Mouse (Mus musculus) layer of hippocampus, postnatal 14 days (tissue): ENCODE measurements around the gene Prtn3. TPM values are rescaled to one million over a fixed set of nuclear protein-coding genes. Genes with fewer than 3 reads are reported as not detected.

Source experiments
- DNase-seq, 2 experiments: peaks; one replicate each; pipeline ENCODE4 v3.0.0; 2021 to 2022; ENCODE audit warnings: low spot score in 2 of 2, mixed read lengths in 1 of 2
- total RNA-seq, 2 experiments: library from RNA; stranded (reverse); gene quantifications; 2 replicates each; pipeline ENCODE4 v1.2.3; 2021

Prtn3 gene
- total RNA-seq, 2 experiments from 2014 or later, result 2.3 to 3.0 TPM

DNA sequence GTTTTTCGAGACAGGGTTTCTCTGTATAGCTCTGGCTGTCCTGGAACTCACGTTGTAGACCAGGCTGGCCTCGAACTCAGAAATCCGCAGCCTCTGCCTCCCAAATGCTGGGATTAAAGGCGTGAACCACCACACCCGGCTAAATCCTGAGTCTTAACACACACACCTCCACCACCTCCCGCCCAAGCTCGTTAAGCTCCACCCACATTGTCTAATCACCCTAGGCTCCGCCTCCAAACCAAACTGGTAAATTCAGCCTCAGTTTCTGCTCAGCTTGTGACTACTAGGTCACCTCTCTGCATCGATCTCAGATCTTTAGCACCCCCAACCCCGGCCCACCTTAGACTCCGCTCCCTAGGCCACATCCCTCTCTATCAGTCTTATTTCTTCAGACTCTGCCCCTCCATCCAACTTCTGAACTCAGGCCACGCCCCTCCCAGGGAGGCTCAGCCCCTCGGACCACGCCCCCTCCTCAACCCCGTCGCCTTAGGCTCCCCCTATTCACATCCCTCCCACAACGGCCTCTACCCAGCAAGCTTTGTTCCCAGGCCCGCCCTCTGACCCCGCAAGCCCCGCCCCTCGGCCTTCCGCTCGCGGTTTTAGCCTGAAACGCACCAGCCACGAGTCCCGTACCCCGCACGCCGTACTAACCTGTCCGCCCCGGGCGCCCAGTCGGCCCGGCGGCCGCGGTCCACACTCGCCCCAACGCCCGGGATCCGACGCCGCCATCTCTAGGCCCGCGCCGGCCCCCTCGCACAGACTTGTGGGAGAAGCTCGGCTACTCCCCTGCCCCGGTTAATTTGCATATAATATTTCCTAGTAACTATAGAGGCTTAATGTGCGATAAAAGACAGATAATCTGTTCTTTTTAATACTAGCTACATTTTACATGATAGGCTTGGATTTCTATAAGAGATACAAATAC is 34.2 kb downstream of the Prtn3 start, which contains the start of gene Med16:
Med16 (minus strand) TSS at position 757 of the 925 bp plus-strand sequence.
- DNase-seq, result peak; percentile 96 to 98

DNA sequence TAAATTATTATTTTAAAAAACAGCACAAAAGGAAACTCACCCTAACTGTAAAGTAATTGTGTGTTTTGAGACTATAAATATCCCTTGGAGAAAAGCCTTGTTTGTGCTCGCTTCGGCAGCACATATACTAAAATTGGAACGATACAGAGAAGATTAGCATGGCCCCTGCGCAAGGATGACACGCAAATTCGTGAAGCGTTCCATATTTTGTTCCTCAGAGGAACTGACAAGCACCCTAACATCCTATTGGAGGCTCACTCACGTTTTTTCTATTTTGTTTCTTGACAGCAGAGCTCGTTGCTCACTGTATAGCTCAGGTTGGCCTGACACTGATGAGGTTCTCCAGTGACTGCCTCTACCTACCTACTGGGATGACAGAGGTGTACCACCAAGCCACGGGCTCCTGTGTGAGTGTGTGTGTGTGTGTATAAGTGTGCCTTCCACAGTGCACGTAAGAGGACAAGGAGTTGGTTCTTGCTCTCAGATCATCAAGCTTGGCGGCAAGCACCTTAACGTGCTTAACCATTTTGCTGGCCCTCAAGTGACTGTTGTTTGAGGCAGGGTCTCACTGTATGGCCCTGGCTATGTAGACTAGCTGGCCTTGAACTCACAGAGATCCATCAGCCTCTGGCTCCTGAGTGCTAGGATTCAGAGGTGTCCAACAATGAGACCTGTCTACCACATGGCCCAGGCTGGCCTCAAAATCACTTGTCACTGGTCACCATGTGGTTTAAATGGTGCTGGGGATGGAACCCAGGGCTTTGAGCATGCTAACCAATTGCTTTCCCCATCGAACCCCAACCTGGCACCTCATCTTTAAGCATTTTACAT is 35.0 kb downstream of the Prtn3 start:
- peak; percentile 49 to 79 for DNase-seq

DNA sequence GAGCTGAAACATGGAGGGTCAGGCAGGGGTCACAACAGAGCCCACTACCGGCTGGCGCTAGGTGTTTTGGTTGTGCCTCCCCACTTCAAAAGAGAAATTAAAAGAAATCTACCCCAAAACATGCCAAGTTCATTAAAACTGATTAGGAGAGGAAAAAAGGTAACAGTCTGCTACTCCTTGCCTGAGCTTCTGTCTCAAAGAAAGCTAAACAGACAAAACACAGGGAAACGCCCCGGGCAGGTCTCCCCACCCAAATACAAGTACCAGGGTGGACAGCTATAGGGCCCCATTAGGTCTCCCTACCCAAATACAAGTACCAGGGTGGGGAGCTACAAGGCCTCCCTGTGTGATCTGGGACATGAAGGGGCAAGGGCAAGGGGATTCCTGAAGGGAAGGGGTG is 36.3 kb downstream of the Prtn3 start, which contains the start of gene Gm26602:
Gm26602 (plus strand) TSS at position 301 of the 400 bp plus-strand sequence.
- DNase-seq, result no peak

DNA sequence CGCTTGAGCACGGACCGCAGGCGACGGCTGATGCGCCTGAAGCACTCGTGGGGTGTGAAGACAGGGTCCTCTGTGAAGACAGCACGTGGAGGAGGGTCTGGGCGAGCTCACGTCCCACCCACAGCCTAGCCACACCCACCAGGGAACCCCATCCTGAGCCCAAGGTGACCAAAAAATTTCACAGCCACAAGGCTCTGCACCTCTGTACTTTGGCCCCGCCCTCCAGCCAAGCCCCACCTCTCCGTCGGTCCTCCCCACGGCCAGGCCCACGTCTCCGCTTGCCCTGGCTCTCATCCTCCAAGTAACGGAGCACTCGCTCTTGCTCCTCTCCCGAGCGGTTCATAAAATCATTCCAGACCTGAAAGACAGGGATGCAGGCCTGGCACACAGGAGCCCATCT is 38.1 kb downstream of the Prtn3 start:
- DNase-seq, result no peak

DNA sequence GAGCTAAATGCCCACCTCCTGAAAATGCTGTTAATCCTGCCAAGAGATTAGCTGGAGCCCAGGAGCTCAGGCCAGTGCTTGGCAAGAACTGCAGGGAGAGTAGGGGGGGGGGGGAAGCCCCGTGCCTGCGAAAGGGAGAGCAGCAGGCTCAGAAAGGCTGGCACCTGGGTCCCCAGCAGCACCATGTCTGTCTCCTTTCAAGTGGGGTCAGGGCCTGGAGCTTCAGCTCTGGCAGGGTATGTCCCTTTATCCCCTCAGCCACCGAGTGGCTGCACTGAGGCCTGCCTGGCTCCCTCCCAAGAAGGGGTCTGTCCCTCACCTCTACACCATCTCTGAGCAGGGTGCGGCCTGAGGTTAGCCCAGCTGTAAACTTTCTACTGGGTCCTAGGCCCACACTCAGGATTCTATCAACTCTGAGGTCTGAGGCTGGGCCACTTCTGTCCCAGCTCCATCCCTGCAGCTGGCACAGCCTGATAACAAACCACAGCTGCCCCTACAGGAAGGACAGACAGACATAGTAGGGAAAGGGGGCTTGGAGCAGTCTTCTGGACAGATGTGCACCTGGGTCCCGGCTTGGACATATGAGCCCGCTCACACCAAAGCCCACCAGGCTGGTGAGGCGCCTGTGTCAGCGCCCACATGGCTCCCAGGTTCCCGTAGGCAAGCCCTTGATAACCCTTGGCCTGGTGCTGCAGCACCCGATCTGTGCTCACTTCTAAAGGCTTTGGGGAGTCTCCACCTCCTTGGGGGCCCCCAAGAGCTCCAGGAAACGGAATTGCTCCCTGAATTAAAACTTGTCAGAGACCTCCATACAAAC is 40.1 kb downstream of the Prtn3 start:
- no peak for DNase-seq

DNA sequence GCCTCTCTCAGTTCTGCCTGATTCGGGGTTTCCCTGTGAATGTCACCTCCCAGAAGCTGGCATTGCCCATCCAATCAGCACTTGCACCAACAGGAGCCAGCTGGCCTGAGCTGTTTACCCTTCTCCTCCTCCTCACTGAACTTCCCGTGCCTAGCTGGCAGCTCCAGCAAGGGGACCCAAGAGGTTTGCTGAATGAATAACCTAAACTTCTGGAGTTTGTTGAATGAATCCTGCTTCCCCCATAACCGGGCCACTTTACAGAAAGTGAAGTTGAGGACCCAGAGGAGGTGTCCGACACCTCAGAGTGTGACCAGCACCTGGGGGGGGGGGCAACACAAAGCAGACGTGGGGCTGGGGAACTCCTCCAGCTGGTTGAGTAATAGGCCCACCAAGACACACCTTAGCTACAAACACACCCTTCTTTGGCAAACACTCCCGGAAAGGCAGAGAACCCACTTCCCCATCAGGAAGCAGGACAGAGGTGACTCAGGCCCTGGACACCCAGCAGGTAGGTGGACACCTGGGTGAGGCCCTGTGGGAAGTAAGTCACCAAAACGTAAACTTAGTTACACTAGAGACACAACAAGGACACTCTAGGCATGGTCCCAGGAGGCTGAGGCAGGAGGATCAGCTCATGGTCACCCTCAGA is 40.8 kb downstream of the Prtn3 start:
- no peak for DNase-seq

DNA sequence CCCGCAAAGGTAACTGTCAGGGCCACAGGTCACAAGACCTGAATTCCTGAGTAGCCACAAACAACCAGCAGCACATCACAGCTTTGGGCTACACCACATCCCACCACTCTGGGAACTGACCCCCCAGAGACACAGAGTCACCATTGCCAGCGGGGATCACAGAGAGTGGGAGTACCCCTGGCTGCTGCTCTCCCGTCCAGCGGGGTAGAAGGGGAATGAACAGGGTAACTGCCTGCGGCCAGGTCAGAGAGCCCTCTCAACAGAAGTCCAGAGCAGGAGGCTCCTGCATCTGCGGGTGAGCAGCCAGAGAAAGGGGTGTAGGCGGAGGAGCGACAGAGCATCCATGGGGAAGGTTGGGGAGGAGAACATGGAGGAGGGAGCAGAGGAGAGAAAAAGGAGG is 41.8 kb downstream of the Prtn3 start:
- no peak for DNase-seq

DNA sequence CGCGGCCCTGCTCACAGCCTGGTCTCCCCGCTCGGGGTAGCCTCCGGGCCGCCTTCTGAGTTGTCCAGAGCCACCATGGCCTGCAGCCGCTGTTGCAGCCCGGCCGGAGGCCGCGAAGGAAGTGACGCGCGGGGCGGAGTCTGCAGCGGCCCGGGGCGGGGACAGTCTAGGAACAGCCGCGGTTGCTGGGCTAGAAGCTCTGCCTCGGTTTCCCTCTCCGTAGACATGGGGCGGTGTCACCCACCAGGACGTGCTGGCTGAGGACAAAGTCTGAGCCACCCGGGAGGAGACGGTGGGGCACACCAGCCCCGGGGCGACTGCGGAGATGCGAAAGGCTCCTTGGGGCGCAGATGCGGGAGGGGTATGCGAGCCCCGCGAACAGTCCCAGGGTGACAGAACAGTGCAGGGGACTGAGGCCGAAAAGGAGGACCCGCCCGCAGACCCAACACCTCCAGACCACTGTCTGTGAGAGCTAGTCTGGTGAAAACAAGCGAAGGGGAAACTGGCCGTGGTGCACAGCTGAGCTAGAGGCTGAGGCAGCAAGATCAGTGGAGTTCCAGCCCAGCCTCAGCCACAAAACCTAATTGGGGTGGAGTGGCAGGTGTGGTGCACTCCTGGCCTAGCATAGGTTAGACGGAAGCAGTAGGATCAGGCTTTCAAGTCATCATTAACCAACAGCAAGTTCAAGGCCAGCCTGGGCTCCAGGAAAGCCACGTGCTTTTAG is 42.7 kb downstream of the Prtn3 start, which contains the start of gene Kiss1r:
Kiss1r (plus strand) TSS at position 164 of the 724 bp plus-strand sequence.
- peak; percentile 79 for DNase-seq

DNA sequence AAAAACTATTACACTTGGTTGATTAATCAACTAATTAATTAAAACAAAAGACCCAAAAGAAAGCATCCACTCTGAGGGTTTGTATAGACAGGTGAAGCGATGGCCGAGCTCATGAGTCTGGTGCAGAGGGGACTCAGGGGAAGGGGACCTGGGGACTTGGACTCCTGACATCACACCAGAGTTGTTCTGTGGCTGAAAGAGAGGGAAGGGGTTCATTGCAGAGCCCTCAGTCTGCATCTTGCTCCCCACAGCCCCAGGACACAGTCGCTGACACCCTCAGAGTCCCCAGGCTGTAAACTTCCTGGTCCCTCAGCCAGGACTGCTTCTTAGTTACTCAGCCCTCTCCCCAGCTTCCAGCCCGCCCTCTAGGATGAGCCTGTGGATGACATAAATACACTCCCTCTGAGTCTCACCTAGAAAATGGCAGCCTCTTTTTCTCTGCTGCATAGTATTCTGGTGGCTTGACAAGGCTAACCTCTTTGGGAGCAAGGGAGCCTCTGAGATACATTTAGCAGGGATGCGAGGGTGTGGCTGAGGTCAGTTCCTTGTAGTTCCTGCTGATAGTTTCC is 43.3 kb downstream of the Prtn3 start:
- no peak for DNase-seq

DNA sequence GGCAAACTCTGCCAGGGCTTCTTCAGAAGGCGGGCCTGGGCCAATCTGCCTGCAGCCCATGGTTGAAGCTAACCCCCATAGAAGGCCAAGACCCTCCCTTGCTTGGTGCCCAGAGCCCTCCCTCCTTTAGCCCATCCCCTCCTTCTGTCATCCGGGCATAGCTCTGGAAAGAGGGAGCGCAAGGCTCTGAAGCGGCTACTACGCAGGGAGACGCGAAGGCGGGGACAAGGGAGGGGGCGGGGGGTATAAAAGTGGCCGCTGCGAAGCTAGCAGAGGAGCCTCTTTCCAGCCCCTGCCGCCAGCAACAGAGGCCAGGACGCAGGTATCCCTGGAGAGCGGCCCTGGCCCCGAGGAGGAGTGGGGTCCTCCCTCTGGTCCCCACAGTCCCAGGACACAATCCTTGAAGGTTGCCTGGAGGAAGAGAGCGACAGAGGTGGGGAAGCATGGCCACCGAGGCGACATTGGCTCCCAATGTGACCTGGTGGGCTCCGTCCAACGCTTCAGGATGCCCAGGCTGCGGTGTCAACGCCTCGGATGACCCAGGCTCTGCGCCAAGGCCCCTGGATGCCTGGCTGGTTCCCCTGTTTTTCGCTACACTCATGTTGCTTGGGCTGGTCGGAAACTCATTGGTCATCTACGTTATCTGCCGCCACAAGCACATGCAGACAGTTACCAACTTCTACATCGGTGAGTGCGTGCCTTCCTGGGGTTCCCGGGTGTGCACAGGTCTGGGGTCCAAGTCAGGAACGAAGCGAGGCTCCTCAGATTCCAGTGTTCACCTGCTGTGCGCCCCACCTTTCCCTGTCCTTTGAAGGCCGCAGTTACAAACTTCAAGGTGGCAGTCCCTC is 44.2 kb downstream of the Prtn3 start:
- no peak for DNase-seq

DNA sequence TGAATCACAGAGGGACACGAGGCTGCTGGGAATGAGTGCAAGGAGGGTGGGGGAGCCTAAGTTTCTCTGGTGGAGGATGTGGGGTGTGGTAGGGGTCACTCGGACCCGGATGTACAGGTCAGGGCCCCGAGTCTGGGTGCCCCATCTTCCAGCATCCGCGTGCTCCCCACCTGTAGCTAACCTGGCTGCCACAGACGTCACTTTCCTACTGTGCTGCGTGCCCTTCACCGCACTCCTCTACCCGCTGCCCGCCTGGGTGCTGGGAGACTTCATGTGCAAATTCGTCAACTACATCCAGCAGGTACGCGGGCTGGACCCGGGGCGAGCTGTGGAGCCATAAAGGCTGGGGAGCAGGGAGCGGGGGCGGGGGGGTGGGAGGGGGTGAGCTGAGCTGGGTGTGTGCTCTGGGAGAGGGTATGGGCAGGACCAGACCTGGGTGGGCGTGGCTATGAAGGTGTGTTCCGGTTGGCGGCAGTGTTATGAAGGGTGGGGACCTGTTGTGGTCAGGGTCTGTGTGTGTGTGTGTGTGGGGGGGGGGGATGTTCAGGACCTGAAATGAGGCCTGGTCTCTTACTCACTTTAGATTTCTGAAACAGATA is 45.1 kb downstream of the Prtn3 start:
- DNase-seq, result no peak

DNA sequence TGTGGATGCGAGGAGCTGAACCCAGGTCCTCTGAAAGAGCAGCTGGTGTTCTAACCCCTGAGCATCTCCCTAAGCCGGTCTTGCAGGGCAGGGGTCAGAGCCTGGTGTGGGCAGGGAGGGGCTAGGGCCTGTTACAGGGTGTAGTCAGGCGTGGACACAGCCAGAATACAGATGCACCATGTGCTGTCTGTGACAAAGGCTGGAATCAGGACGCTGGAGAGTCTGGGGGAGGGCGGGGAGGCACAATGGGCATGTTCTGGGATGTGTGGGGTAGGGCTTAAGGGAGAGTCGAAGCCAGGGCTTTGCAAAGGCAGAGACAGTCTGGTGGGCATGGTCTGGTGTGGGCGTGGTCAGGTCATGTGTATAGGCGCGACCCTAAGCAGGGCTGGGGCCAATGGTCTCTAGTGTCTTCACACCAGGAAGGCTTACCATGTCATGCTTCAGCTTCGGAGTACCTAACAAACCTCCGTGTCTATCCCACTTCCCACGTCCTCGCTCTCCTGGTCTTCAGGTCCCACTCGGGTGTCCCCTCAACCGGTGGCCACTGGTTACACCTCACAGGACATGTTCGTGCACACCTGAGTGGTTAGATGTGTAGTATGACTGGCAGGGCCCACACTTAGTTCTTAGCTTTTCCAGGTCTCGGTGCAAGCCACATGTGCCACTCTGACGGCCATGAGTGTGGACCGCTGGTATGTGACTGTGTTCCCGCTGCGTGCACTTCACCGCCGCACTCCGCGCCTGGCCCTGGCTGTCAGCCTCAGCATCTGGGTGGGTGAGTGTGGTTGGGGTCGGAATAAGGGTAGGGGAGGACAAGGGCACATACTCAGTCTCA is 46.0 kb downstream of the Prtn3 start:
- no peak for DNase-seq

DNA sequence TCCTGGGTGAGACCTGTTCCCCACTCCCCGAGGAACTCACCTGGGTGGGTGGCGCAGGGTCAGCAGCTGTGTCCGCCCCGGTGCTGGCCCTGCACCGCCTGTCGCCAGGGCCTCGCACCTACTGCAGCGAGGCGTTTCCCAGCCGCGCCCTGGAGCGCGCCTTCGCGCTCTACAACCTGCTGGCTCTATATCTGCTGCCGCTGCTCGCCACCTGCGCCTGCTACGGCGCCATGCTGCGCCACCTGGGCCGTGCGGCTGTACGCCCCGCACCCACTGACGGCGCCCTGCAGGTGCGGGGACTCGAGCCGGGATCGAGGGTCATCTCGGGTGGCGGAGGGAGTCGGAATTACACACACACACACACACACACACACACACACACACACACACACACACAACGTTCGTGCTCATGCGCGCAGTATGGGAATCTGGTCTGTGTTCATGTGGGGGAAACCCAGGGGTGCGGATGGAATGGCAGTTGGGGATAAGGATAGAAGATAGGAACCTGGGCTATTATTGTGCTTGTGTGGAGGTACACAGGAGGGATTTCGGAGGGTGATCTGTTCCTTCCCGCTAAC is 46.8 kb downstream of the Prtn3 start, which contains the start of gene R3hdm4:
R3hdm4 (minus strand) TSS at position 251 of the 578 bp plus-strand sequence.
- DNase-seq, result no peak

DNA sequence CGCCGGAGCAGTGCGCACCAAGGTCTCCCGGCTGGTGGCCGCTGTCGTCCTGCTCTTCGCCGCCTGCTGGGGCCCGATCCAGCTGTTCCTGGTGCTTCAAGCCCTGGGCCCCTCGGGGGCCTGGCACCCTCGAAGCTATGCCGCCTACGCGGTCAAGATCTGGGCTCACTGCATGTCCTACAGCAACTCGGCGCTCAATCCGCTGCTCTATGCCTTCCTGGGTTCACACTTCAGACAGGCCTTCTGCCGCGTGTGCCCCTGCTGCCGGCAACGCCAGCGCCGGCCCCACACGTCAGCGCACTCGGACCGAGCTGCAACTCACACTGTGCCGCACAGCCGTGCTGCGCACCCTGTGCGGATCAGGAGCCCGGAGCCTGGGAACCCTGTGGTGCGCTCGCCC is 47.3 kb downstream of the Prtn3 start:
- no peak for DNase-seq

DNA sequence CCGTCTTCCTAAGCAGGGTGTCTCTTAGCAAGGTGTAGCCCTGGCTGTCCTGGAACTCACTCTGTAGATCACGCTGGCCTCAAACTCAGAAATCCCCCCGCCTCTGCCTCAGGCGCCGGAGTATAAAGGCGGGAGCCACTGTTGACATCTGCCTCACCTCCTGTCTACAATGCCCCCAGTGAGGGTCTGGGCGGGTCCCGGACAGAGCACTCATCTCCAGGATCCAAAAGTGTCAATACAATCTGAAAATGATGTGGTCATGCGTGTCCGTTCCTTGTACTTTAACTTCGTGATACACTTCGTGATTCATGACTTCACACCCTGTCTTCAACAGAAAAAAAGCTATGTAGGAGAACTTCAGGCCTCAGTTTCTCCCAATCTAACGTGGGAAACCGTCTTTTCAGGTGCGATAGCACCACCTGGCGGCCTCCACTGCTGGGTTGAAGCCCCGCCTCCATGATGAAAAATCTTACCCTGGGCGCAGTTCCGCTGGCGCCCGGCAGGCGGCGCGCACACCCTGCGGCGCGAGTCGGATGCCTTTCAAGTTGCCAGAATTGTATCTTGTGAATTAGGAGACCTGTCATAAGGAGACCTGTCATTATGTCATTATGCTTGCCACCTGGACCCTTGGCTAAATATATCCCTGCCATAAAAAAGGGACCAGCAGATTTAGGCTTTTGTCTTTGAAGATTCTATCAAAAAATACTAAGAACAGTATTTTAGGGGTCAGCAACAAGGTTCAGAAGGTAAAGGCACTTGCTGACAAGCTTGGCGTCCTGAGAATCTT is 50.9 kb downstream of the Prtn3 start:
- DNase-seq, result peak; percentile 96 to 97
